Mouse (Mus musculus) kidney, postnatal 10 days (tissue): ENCODE results near the gene Ubl3.

Source experiments
- DNase-seq: peaks from one replicate; pipeline ENCODE4 v3.0.0; 2021; ENCODE audit warnings: mixed read lengths

The Ubl3 gene

GRCm38 (mm10) chr5:148468626-148469441 is 83.8 kb downstream of the Ubl3 start:
- no peak for DNase-seq

- peak; percentile 15 for DNase-seq
Observed at GRCm38 (mm10) chr5:148466933-148467607, 85.5 kb downstream of the Ubl3 start.

GRCm38 (mm10) chr5:148466116-148466515 is 86.5 kb downstream of the Ubl3 start:
- no peak for DNase-seq

- DNase-seq = peak; percentile 39
Observed at GRCm38 (mm10) chr5:148465091-148465490, 87.5 kb downstream of the Ubl3 start.

GRCm38 (mm10) chr5:148464489-148464888 is 88.1 kb downstream of the Ubl3 start:
- no peak for DNase-seq

GRCm38 (mm10) chr5:148463783-148464294 is 88.8 kb downstream of the Ubl3 start:
- DNase-seq = no peak
